Mouse (Mus musculus) layer of hippocampus, postnatal 14 days (tissue): ENCODE data around the gene Tmem87a. TPM values are rescaled to one million over a fixed set of nuclear protein-coding genes. Genes with fewer than 3 reads are reported as not detected.

ENCODE experiments used
- DNase-seq, 2 experiments: peaks; one replicate each; pipeline ENCODE4 v3.0.0; 2021 to 2022; ENCODE audit warnings: low spot score in 2 of 2, mixed read lengths in 1 of 2
- long read RNA-seq, 2 experiments: library from polyadenylated mRNA; stranded (forward); transcript quantifications; one replicate each; pipeline ENCODE4 v2.0.0; 2021
- total RNA-seq, 2 experiments: library from RNA; stranded (reverse); gene quantifications; 2 replicates each; pipeline ENCODE4 v1.2.3; 2021

Gene Tmem87a
- total RNA-seq, result 10 to 100 TPM; 34.3 to 37.2 TPM
- long read RNA-seq, experiment 1, transcript Tmem87a-201 (20 exons, 2,874 nt), result major isoform, 17 of 28 reads
- long read RNA-seq, experiment 1, partial matches to known transcripts, result 2 of 28 reads
- long read RNA-seq, experiment 1, other reads (novel, unspliced or antisense), result 5 of 28 reads
- long read RNA-seq, experiment 2, full-length matches to known transcripts, result 31 of 37 reads
- long read RNA-seq, experiment 2, partial matches to known transcripts, result 0 of 37 reads
- long read RNA-seq, experiment 2, other reads (novel, unspliced or antisense), result 6 of 37 reads

- peak; percentile 92 to 97 for DNase-seq
Measured at GRCm38 (mm10) chr2:120403986-120404822, at the start of gene Tmem87a. TSS of gene Tmem87a (minus strand) at chr2:120404113.

- no peak for DNase-seq
Measured at GRCm38 (mm10) chr2:120452600-120452999, 48.7 kb upstream of the Tmem87a start.

- DNase-seq, result no peak
Measured at GRCm38 (mm10) chr2:120450724-120451123, 46.8 kb upstream of the Tmem87a start.

GRCm38 (mm10) chr2:120447306-120447705, 43.4 kb upstream of the Tmem87a start:
- no peak for DNase-seq

- DNase-seq, result no peak
Measured at GRCm38 (mm10) chr2:120446373-120446772, 42.5 kb upstream of the Tmem87a start.

- no peak for DNase-seq
Measured at GRCm38 (mm10) chr2:120444486-120444885, 40.6 kb upstream of the Tmem87a start.

GRCm38 (mm10) chr2:120424386-120424785, 20.5 kb upstream of the Tmem87a start:
- no peak for DNase-seq

GRCm38 (mm10) chr2:120414738-120415414, 11.0 kb upstream of the Tmem87a start:
- peak in 1 of 2 experiments; percentile 38 for DNase-seq

GRCm38 (mm10) chr2:120414113-120414512, 10.2 kb upstream of the Tmem87a start:
- DNase-seq, result no peak

- DNase-seq, result no peak
Measured at GRCm38 (mm10) chr2:120411096-120411628, 7.2 kb upstream of the Tmem87a start.

- DNase-seq, result no peak
Measured at GRCm38 (mm10) chr2:120404823-120405765, 1.2 kb upstream of the Tmem87a start.

- no peak for DNase-seq
Measured at GRCm38 (mm10) chr2:120403653-120403985, 294 bp downstream of the Tmem87a start, which contains the start of gene Ganc. TSS of gene Ganc (plus strand) at chr2:120403896.

GRCm38 (mm10) chr2:120402813-120403212, 1.1 kb downstream of the Tmem87a start:
- DNase-seq, result no peak

GRCm38 (mm10) chr2:120397951-120398350, 6.0 kb downstream of the Tmem87a start:
- DNase-seq, result no peak

- no peak for DNase-seq
Measured at GRCm38 (mm10) chr2:120392406-120392805, 11.5 kb downstream of the Tmem87a start.

- no peak for DNase-seq
Measured at GRCm38 (mm10) chr2:120390934-120391333, 13.0 kb downstream of the Tmem87a start.

GRCm38 (mm10) chr2:120389376-120389775, 14.5 kb downstream of the Tmem87a start:
- no peak for DNase-seq

GRCm38 (mm10) chr2:120387291-120387690, 16.6 kb downstream of the Tmem87a start:
- DNase-seq, result no peak

- no peak for DNase-seq
Measured at GRCm38 (mm10) chr2:120386264-120386663, 17.6 kb downstream of the Tmem87a start.

GRCm38 (mm10) chr2:120373858-120374257, 30.1 kb downstream of the Tmem87a start:
- DNase-seq, result no peak
